Mouse (Mus musculus) thymus, adult 2 months (tissue): ENCODE measurements at regions not wholly inside any gene's neighbourhood (a gene's known extent, or its start where the extent isn't known, plus 50 kb on each side); places are given as distances from the start of the nearest gene placed in this dataset.
"Not testable (repeated sequence)": the region's sequence is repeated elsewhere in the genome, so short reads cannot be mapped to it uniquely, and the experiment has no call there.

Experiments
- DNase-seq: peaks from one replicate; pipeline ENCODE4 v3.0.0; 2021
- H3K27ac ChIP-seq: fragments of 200-500 bp; 2 replicates; pipeline ENCODE4 v1.5.1; 2012; ENCODE audit warnings: low read length, control low read depth; ENCODE audit not compliant: control insufficient read depth, insufficient read depth
- H3K27me3 ChIP-seq: fragments of 200-500 bp; 2 replicates; pipeline ENCODE4 v1.6.1; 2012; ENCODE audit warnings: mild to moderate bottlenecking, low read length, moderate library complexity, mixed read lengths; ENCODE audit not compliant: control insufficient read depth, insufficient read depth
- H3K36me3 ChIP-seq: fragments of 200-500 bp; 2 replicates; pipeline ENCODE4 v1.6.1; 2012; ENCODE audit warnings: mild to moderate bottlenecking, low read length, moderate library complexity; ENCODE audit not compliant: control insufficient read depth, insufficient read depth
- H3K4me1 ChIP-seq: fragments of 200-500 bp; replicated peaks from 2 replicates; pipeline ENCODE4 v1.6.1; 2012; ENCODE audit warnings: low read length; ENCODE audit not compliant: control insufficient read depth, insufficient read depth
- H3K4me3 ChIP-seq: fragments of 200-500 bp; 2 replicates; pipeline ENCODE4 v1.5.1; 2012; ENCODE audit warnings: mild to moderate bottlenecking, low read length, control low read depth, moderate library complexity; ENCODE audit not compliant: control insufficient read depth, insufficient read depth
- CTCF ChIP-seq: fragments of 200-500 bp; IDR thresholded peaks from 2 replicates; pipeline ENCODE4 v1.5.1; 2012; ENCODE audit warnings: mild to moderate bottlenecking, control low read depth, low read length, moderate library complexity, borderline replicate concordance; ENCODE audit not compliant: control insufficient read depth, poor library complexity, insufficient read depth; ENCODE audit errors: extremely low read depth
- POLR2A ChIP-seq: fragments of 200-500 bp; IDR thresholded peaks from 2 replicates; pipeline ENCODE4 v1.6.1; 2012; ENCODE audit warnings: mild to moderate bottlenecking, low read length, control low read depth, moderate library complexity; ENCODE audit not compliant: control insufficient read depth, poor library complexity, insufficient read depth; ENCODE audit errors: extremely low read depth
- WGBS: fragments of 180-500 bp; shearing (Covaris S2); methylation state at CpG from one replicate; pipeline ENCODE4 v1.1.7; 2018; 5-methylcytosine and 5-hydroxymethylcytosine counted together

DNA sequence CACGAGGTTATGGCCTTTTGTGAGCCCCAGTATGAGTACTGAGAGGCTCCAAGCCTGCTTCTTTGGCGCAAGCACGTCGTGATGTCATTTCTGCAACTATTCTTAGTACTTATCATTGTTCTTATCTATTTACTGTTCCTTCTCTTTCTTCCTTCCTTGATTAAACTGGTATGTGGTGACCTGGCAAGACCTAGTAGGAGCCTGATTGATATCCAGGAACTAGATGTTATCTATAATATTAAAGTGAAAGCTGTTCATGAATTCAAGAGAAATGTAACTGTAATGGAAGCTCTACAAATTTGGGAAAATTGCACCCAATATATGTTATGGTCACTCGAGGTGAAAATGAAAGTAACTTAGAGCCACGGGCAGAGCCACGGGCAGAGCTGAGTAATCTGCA, 84.9 kb upstream of the Trim24 start:
- no peak for DNase-seq
- Histone ChIP-seq H3K27me3 (no peaks in the 10 kb centered on the region), H3K36me3 (no peaks in the 10 kb centered on the region), H3K4me3 (no peak overlapping the region), H3K27ac (no peak overlapping the region), H3K4me1 (no peaks in the 10 kb centered on the region)
- no peak for TF ChIP-seq POLR2A
- TF ChIP-seq CTCF = no peak
- 85% methylated on average over 7 of the region's 7 CpGs for WGBS

DNA sequence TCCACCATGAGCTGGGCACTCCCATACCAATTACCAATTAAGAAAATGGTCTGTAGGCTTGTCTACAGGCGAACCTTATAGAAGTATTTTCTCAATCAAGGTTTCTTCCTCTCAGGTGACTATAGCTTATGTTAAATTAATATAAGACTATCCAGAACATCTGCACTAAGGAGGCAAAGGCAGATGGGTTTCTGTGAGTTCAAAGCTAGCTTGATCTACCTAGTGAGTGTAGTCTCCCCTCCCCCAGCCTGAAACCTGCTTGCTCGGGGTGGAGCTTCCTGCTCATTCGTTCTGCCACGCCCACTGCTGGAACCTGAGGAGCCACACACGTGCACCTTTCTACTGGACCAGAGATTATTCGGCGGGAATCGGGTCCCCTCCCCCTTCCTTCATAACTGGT, 82.8 kb upstream of the Trim24 start:
- 88% methylated on average over 5 of the region's 8 CpGs for WGBS
- not testable (repeated sequence) for DNase-seq, H3K36me3 ChIP-seq

DNA sequence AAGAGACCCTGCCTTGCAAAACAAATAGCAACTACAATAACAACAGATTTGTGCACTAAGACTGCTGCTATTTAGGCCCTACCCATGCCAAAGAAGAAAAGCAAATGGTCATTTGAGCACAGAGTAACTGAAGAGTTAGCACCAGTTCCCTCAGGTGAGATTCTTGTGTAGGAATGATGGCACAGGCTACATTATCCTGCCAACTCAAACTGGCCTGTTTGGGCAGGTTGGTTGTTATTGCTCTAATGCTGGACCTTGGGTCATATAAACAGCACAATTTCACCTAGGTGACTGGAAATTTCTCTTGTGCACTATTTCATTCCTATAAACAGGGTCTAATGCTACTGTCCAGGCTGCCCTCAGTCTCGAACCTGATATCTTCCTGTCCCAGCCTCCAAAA, 79.7 kb upstream of the Trim24 start:
- Histone ChIP-seq H3K4me1 (no peaks in the 10 kb centered on the region), H3K27ac (no peak overlapping the region), H3K36me3 (no peaks in the 10 kb centered on the region), H3K27me3 (no peaks in the 10 kb centered on the region), H3K4me3 (no peak overlapping the region)
- WGBS = 96% methylated on average over 1 of the region's 1 CpGs
- TF ChIP-seq CTCF (no peak), POLR2A (no peak)
- no peak for DNase-seq

More for the DNA sequence above, 82.8 kb upstream of the Trim24 start:
- H3K27me3 ChIP-seq, H3K4me1 ChIP-seq, H3K27ac ChIP-seq, H3K4me3 ChIP-seq: not testable (repeated sequence)

DNA sequence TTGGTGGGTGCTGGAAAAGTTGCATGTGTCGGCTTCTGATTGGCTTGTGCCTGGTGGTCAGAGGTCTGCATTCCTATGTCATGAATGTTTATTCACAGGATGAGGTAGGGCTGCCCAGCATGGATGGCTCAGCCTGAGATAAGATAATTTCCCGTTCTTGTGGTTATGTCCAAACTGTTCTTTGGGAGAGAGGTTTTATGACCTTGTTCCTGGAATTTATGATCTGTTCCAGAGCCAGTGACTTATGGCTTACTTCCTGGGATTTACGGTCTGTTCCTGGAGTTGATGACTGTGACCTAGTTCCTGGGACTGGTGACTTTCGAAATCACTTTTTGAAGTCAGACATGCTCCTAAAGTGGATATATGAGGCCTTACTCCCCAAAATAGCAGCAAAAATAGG, 76.4 kb upstream of the Trim24 start:
- Histone ChIP-seq H3K27ac (no peak overlapping the region), H3K4me1 (no peaks in the 10 kb centered on the region), H3K4me3 (no peak overlapping the region), H3K27me3 (no peaks in the 10 kb centered on the region), H3K36me3 (no peaks in the 10 kb centered on the region)
- WGBS = 93% methylated on average over 4 of the region's 4 CpGs
- TF ChIP-seq CTCF = no peak
- no peak for TF ChIP-seq POLR2A
- DNase-seq = no peak

DNA sequence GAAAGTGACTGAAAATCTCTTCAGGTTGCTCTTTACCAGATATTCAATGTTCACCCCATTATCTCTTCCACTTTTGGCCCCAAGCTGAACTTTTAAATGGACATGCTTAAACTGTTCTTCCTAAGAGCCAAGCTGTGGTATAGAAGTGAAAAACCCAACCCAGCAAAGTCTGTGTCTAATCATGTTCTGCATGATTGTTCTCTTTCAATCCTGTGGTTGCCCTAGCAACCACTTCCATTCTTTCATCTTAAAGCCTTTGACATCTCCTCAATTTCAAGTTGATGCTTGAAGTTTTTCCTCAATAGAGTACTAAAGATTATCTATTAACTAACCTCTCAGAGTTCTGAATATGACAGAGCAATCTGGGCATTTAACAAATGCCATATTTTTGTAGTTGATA, 75.6 kb upstream of the Trim24 start:
- no peaks in the 10 kb centered on the region for H3K27me3 ChIP-seq
- TF ChIP-seq CTCF (no peak), POLR2A (no peak)
- no peak for DNase-seq
- no peaks in the 10 kb centered on the region for H3K4me1 ChIP-seq
- no peaks in the 10 kb centered on the region for H3K36me3 ChIP-seq
- no peak overlapping the region for H3K4me3 ChIP-seq
- no peak overlapping the region for H3K27ac ChIP-seq

DNA sequence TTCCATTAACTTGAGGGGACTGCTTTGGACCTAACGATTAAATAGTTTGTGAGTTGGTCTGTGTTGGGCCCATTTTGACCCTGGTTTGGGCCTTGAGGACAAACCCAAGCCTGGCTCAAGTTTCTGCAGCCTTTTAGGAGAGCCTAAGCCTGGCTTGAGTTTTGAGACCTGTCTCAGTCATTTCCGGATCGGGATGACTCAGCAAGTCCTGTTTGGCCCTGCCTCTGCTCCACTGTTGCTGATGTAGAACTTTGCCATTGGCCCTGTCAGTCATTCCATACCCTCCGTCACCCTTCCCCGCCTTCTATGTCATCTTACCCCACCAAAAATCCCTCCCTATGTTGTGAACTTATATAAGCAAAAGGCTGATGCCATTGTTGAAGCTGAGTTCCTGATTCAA, 67.4 kb upstream of the Trim24 start:
- H3K27ac ChIP-seq = no peak overlapping the region
- H3K4me1 ChIP-seq = no peaks in the 10 kb centered on the region
- no peak overlapping the region for H3K4me3 ChIP-seq
- no peaks in the 10 kb centered on the region for H3K27me3 ChIP-seq
- 97% methylated on average over 5 of the region's 5 CpGs for WGBS
- no peak for DNase-seq
- H3K36me3 ChIP-seq = no peaks in the 10 kb centered on the region
- TF ChIP-seq CTCF (no peak), POLR2A (no peak)

DNA sequence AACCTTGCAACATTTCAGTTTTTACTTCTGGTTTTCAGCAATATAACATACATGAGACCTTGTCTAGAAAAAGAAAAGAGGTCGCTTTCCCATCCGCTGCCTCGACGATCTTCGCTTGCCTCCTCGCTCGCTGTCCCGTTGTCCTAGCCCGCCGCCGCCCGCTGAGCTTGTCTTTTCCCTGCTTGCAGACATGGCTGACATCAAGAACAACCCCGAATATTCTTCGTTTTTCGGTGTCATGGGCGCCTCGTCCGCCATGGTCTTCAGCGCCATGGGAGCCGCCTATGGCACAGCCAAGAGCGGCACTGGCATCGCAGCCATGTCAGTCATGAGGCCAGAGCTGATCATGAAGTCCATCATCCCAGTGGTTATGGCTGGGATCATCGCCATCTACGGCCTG, 64.7 kb upstream of the Trim24 start:
- not testable (repeated sequence) for H3K36me3 ChIP-seq
- WGBS = 97% methylated on average over 24 of the region's 24 CpGs

DNA sequence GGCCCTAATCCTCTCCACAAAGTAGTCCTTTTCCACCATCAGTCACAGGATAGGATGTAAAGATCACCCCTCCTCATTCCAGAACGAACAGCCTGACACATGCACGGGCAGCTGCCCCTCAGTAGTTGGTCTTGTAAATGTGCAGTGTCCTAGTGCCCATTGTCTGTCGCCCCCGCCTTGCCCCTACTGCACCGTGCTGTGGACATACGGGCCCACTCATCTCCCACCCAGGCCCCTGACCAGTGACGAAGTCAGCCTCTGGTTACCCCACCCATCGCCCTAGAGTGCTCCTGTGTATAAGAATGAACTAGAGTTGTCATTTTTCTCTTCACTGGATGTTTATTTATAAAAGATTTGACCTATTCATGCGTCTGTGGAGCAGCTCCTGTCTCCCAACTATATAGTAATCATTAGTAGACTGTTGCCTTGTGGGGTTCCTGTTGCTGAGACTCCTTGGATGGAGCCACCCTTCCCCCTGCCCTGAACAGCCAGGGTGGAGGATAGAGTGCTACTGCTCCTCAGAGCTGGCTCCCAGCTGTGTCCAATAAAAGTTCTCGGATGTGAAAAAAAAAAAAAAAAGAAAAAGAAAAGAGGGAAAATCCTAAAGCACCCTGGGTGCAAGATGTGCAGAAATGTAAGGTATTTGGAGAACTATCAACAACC, 64.0 kb upstream of the Trim24 start:
- not testable (repeated sequence) for H3K27ac ChIP-seq, DNase-seq, H3K36me3 ChIP-seq, H3K27me3 ChIP-seq, H3K4me1 ChIP-seq, H3K4me3 ChIP-seq
- 88% methylated on average over 1 of the region's 10 CpGs for WGBS

More for the DNA sequence above, 64.7 kb upstream of the Trim24 start:
- not testable (repeated sequence) for H3K27ac ChIP-seq, DNase-seq, H3K4me3 ChIP-seq, H3K4me1 ChIP-seq, H3K27me3 ChIP-seq

DNA sequence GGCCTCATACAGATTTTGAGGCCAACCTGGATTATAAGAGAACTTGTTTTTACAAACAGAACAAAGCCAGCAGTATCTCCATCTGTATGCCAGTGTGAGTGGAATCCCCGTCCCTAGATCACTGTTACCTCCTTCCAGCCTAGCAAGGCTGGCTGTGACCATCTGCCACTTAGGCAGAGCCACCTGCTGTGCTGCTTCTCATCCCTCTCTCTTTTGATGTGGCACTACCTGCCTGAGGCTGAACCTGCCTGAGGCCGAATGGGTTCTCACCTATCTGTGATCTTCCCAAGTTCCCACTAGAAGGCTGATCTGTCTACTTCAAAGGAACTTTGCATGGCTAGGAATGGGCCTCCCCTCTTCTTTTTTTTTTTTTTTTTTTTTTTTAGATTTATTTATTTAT, 55.4 kb upstream of the Trim24 start:
- WGBS = 22% methylated on average over 2 of the region's 2 CpGs
- not testable (repeated sequence) for H3K4me1 ChIP-seq, H3K27me3 ChIP-seq, H3K27ac ChIP-seq, H3K4me3 ChIP-seq, DNase-seq, H3K36me3 ChIP-seq
